Mouse (Mus musculus): Measurements from ENCODE around the gene Fgfr1op2.

- no peak for TF ChIP-seq CTCF (IDR thresholded peaks at IDR 0.05)
- no peak for TF ChIP-seq EP300 (IDR thresholded peaks at IDR 0.05)
Observed at GRCm38 (mm10) chr6:146535501-146535900, 41.5 kb upstream of the Fgfr1op2 start.
